Mouse (Mus musculus): ENCODE data around the gene Carmil2.

The Carmil2 gene

GRCm38 (mm10) chr8:105722861-105723260 lies 36.8 kb downstream of the Carmil2 start:
- no peak for DNase-seq (ENCODE audit: low spot score)

GRCm38 (mm10) chr8:105725726-105726125 lies 39.7 kb downstream of the Carmil2 start:
- no peak for DNase-seq (ENCODE audit: low spot score)

DNA sequence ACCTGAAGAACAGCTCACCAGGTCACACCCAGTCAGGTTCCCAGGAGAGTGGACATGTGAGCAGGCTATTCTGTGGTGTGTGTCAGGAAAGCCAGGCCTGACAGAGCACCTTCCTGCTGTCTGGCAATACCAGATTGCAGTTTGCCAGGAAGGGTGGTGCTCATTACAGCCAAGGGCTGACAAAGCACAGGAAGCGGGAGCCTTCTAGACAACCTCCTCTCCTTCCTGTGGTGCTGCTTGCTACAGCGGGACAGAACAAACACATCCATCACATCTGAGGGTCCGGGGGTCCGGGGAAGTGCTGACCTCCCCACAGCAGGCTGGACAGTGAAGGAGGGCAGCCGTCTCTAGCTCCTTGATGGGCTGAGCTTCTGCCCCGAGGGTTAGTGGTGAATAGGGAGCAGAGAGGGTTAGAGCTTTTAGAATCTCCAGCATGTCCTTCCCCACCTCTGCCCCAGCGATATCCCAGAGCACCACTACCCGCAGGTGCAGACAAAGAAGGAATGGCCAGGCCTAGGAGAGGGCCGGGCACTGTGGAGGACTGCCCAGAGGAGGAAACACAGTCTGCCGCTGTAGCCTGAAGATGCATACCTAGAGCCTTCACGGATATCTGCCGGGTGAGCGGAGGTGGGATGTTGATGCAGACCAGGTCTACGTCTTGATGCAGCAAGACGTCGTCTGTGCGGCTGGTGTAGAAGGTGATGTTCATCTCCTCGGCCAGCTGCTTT lies 41.5 kb downstream of the Carmil2 start:
- DNase-seq (ENCODE audit: low spot score), result no peak

GRCm38 (mm10) chr8:105732186-105732585 lies 46.1 kb downstream of the Carmil2 start:
- no peak for DNase-seq (ENCODE audit: low spot score)

- DNase-seq (ENCODE audit: low spot score), result no peak
Observed at GRCm38 (mm10) chr8:105739216-105739615, 53.1 kb downstream of the Carmil2 start.

GRCm38 (mm10) chr8:105743301-105743700 lies 57.2 kb downstream of the Carmil2 start:
- no peak for DNase-seq (ENCODE audit: low spot score)
